Mouse (Mus musculus) midbrain, embryonic 13.5 days (tissue): ENCODE measurements around the gene Fmo1. TPM values are rescaled to one million over a fixed set of nuclear protein-coding genes. Genes with fewer than 3 reads are reported as not detected.

Source experiments
- ATAC-seq: fragments of 200-750 bp; cut with Nextera tagmentation; 2 replicates; pipeline ENCODE4 v1.8.0; 2017; ENCODE audit warnings: mild to moderate bottlenecking, moderate TSS enrichment, moderate library complexity
- H3K27ac ChIP-seq: fragments of 300-500 bp; sonication (generic); 2 replicates; pipeline ENCODE4 v1.5.1; 2015; ENCODE audit warnings: inconsistent platforms, mild to moderate bottlenecking, moderate library complexity
- H3K27me3 ChIP-seq: fragments of 300-500 bp; sonication (generic); 2 replicates; pipeline ENCODE4 v1.6.1; 2015; ENCODE audit warnings: mild to moderate bottlenecking, inconsistent platforms
- H3K36me3 ChIP-seq: fragments of 300-500 bp; sonication (generic); 2 replicates; pipeline ENCODE4 v1.6.1; 2015; ENCODE audit warnings: mild to moderate bottlenecking, inconsistent platforms
- H3K4me1 ChIP-seq: fragments of 300-500 bp; sonication (generic); replicated peaks from 2 replicates; pipeline ENCODE4 v1.6.1; 2015; ENCODE audit warnings: inconsistent platforms
- H3K4me2 ChIP-seq: fragments of 300-500 bp; sonication (generic); replicated peaks from 2 replicates; pipeline ENCODE4 v1.6.1; 2015; ENCODE audit warnings: moderate library complexity, mild to moderate bottlenecking, inconsistent platforms
- H3K4me3 ChIP-seq: fragments of 300-500 bp; sonication (generic); replicated peaks from 2 replicates; pipeline ENCODE4 v1.5.1; 2015; ENCODE audit warnings: mild to moderate bottlenecking, inconsistent platforms
- H3K9ac ChIP-seq: fragments of 300-500 bp; sonication (generic); replicated peaks from 2 replicates; pipeline ENCODE4 v1.6.1; 2015; ENCODE audit warnings: mild to moderate bottlenecking, inconsistent platforms
- H3K9me3 ChIP-seq: fragments of 300-500 bp; sonication (generic); 2 replicates; pipeline ENCODE4 v1.6.1; 2016; ENCODE audit warnings: mild to moderate bottlenecking, inconsistent platforms
- WGBS: fragments of 180-500 bp; shearing (Covaris S2); methylation state at CpG from one replicate; pipeline ENCODE4 v1.1.7; 2015; 5-methylcytosine and 5-hydroxymethylcytosine counted together
- polyA plus RNA-seq: library from polyadenylated mRNA; unstranded; fragments of >200 nt; fragmentation: Nextera tagmentation; extraction: Ambion mirVana; gene quantifications from 2 replicates; pipeline ENCODE4 v1.2.1, GENCODE M21; 2015

The Fmo1 gene
- polyA plus RNA-seq, 1 experiment from 2014 or later: 15.2 TPM

GRCm38 (mm10) chr1:162858748-162859130 lies 7.7 kb downstream of the Fmo1 start:
- 53% methylated on average over 12 of the region's 12 CpGs for WGBS
- H3K9ac ChIP-seq: no peak overlapping the region
- no peaks in the 10 kb centered on the region for H3K9me3 ChIP-seq
- H3K4me1 ChIP-seq: peaks cover 18% of the 10 kb centered on the region
- peak; percentile 67 for ATAC-seq
- no peaks in the 10 kb centered on the region for H3K27me3 ChIP-seq
- peak overlapping the region; percentile 39; the same call in 1 of the 2 replicates for H3K27ac ChIP-seq
- H3K4me3 ChIP-seq: peak overlapping the region; percentile 12; the same call in 1 of the 2 replicates
- H3K36me3 ChIP-seq: no peaks in the 10 kb centered on the region
- peak overlapping the region; percentile 37 for H3K4me2 ChIP-seq

GRCm38 (mm10) chr1:162857766-162858747 lies 8.4 kb downstream of the Fmo1 start:
- no peaks in the 10 kb centered on the region for H3K27me3 ChIP-seq
- peaks cover 18% of the 10 kb centered on the region for H3K4me1 ChIP-seq
- 49% methylated on average over 18 of the region's 18 CpGs for WGBS
- H3K27ac ChIP-seq: peak overlapping the region; percentile 39; the same call in 1 of the 2 replicates
- H3K4me2 ChIP-seq: peak overlapping the region; percentile 37
- H3K4me3 ChIP-seq: no peak overlapping the region
- no peak overlapping the region for H3K9ac ChIP-seq
- H3K9me3 ChIP-seq: no peaks in the 10 kb centered on the region
- no peaks in the 10 kb centered on the region for H3K36me3 ChIP-seq
- no peak for ATAC-seq

GRCm38 (mm10) chr1:162853812-162854482 lies 12.5 kb downstream of the Fmo1 start:
- peaks cover 4% of the 10 kb centered on the region for H3K4me1 ChIP-seq
- H3K9me3 ChIP-seq: no peaks in the 10 kb centered on the region
- no peaks in the 10 kb centered on the region for H3K36me3 ChIP-seq
- no peaks in the 10 kb centered on the region for H3K27me3 ChIP-seq
- ATAC-seq: no peak
- no peak overlapping the region for H3K4me3 ChIP-seq
- H3K9ac ChIP-seq: no peak overlapping the region
- H3K4me2 ChIP-seq: no peak overlapping the region
- H3K27ac ChIP-seq: no peak overlapping the region
- WGBS: 76% methylated on average over 3 of the region's 3 CpGs

- Histone ChIP-seq H3K9me3 (no peaks in the 10 kb centered on the region), H3K4me1 (no peaks in the 10 kb centered on the region), H3K4me3 (no peak overlapping the region), H3K27me3 (no peaks in the 10 kb centered on the region), H3K9ac (no peak overlapping the region), H3K4me2 (no peak overlapping the region), H3K36me3 (no peaks in the 10 kb centered on the region), H3K27ac (no peak overlapping the region)
- 98% methylated on average over 6 of the region's 6 CpGs for WGBS
- ATAC-seq: no peak
Measured at GRCm38 (mm10) chr1:162847554-162847953, 18.9 kb downstream of the Fmo1 start.

GRCm38 (mm10) chr1:162840211-162840610 lies 26.2 kb downstream of the Fmo1 start:
- H3K27ac ChIP-seq: no peak overlapping the region
- no peaks in the 10 kb centered on the region for H3K27me3 ChIP-seq
- no peak overlapping the region for H3K9ac ChIP-seq
- no peak for ATAC-seq
- no peaks in the 10 kb centered on the region for H3K4me1 ChIP-seq
- WGBS: 97% methylated on average over 9 of the region's 9 CpGs
- H3K36me3 ChIP-seq: no peaks in the 10 kb centered on the region
- no peaks in the 10 kb centered on the region for H3K9me3 ChIP-seq
- no peak overlapping the region for H3K4me2 ChIP-seq
- no peak overlapping the region for H3K4me3 ChIP-seq

GRCm38 (mm10) chr1:162838976-162839375 lies 27.4 kb downstream of the Fmo1 start:
- ATAC-seq: no peak
- no peak overlapping the region for H3K9ac ChIP-seq
- H3K9me3 ChIP-seq: no peaks in the 10 kb centered on the region
- H3K4me3 ChIP-seq: no peak overlapping the region
- H3K4me1 ChIP-seq: no peaks in the 10 kb centered on the region
- WGBS: 95% methylated on average over 6 of the region's 6 CpGs
- H3K27ac ChIP-seq: no peak overlapping the region
- no peaks in the 10 kb centered on the region for H3K36me3 ChIP-seq
- H3K4me2 ChIP-seq: no peak overlapping the region
- no peaks in the 10 kb centered on the region for H3K27me3 ChIP-seq

- no peak for ATAC-seq
- Histone ChIP-seq H3K27ac (no peak overlapping the region), H3K27me3 (0 out of 2 replicates have a peak, but pooled peaks cover 3% of the 10 kb centered on the region)
Measured at GRCm38 (mm10) chr1:162834342-162834741, 32.1 kb downstream of the Fmo1 start.

GRCm38 (mm10) chr1:162832574-162832953 lies 33.8 kb downstream of the Fmo1 start:
- Histone ChIP-seq H3K4me3 (peak overlapping the region; percentile 20; the same call in 1 of the 2 replicates), H3K9ac (no peak overlapping the region)

More at GRCm38 (mm10) chr1:162834342-162834741, 32.1 kb downstream of the Fmo1 start:
- H3K9ac ChIP-seq: no peak overlapping the region
- H3K4me1 ChIP-seq: peaks cover 16% of the 10 kb centered on the region
- H3K4me3 ChIP-seq: no peak overlapping the region
- no peaks in the 10 kb centered on the region for H3K36me3 ChIP-seq
- H3K4me2 ChIP-seq: no peak overlapping the region
- H3K9me3 ChIP-seq: no peaks in the 10 kb centered on the region
- 83% methylated on average over 5 of the region's 5 CpGs for WGBS

GRCm38 (mm10) chr1:162831838-162832573 lies 34.4 kb downstream of the Fmo1 start:
- H3K36me3 ChIP-seq: no peaks in the 10 kb centered on the region
- H3K9ac ChIP-seq: no peak overlapping the region
- 2% methylated on average over 5 of the region's 5 CpGs for WGBS
- H3K4me3 ChIP-seq: peak overlapping the region; percentile 20; the same call in 1 of the 2 replicates
- no peaks in the 10 kb centered on the region; the same call in 1 of the 2 replicates for H3K9me3 ChIP-seq
- H3K27ac ChIP-seq: peak overlapping the region; percentile 63
- peak; percentile 97 for ATAC-seq
- 0 out of 2 replicates have a peak, but pooled peaks cover 3% of the 10 kb centered on the region for H3K27me3 ChIP-seq
- H3K4me1 ChIP-seq: peaks cover 16% of the 10 kb centered on the region
- H3K4me2 ChIP-seq: peak overlapping the region; percentile 45

More at GRCm38 (mm10) chr1:162832574-162832953, 33.8 kb downstream of the Fmo1 start:
- 14% methylated on average over 5 of the region's 5 CpGs for WGBS
- ATAC-seq: peak; percentile 77
- Histone ChIP-seq H3K4me2 (peak overlapping the region; percentile 45), H3K27ac (peak overlapping the region; percentile 63; the same call in 1 of the 2 replicates), H3K27me3 (0 out of 2 replicates have a peak, but pooled peaks cover 3% of the 10 kb centered on the region), H3K4me1 (peaks cover 16% of the 10 kb centered on the region), H3K9me3 (no peaks in the 10 kb centered on the region; the same call in 1 of the 2 replicates), H3K36me3 (no peaks in the 10 kb centered on the region)

GRCm38 (mm10) chr1:162819280-162819679 lies 47.1 kb downstream of the Fmo1 start:
- H3K4me1 ChIP-seq: no peaks in the 10 kb centered on the region
- no peak overlapping the region for H3K27ac ChIP-seq
- no peak overlapping the region for H3K4me3 ChIP-seq
- no peaks in the 10 kb centered on the region for H3K9me3 ChIP-seq
- 95% methylated on average over 5 of the region's 5 CpGs for WGBS
- no peak overlapping the region for H3K4me2 ChIP-seq
- no peaks in the 10 kb centered on the region for H3K36me3 ChIP-seq
- no peaks in the 10 kb centered on the region for H3K27me3 ChIP-seq
- H3K9ac ChIP-seq: no peak overlapping the region
- no peak for ATAC-seq

GRCm38 (mm10) chr1:162815381-162816127 lies 50.9 kb downstream of the Fmo1 start:
- Histone ChIP-seq H3K36me3 (no peaks in the 10 kb centered on the region), H3K4me3 (no peak overlapping the region), H3K27me3 (no peaks in the 10 kb centered on the region), H3K27ac (no peak overlapping the region), H3K9ac (no peak overlapping the region), H3K4me1 (no peaks in the 10 kb centered on the region), H3K4me2 (no peak overlapping the region), H3K9me3 (no peaks in the 10 kb centered on the region)
- no peak for ATAC-seq
- 80% methylated on average over 10 of the region's 10 CpGs for WGBS
